Mouse (Mus musculus) brain, embryonic 14.5 days (tissue): Measurements from ENCODE around the gene Atp11c. TPM values are rescaled to one million over a fixed set of nuclear protein-coding genes. Genes with fewer than 3 reads are reported as not detected.
A peak's percentile ranks its signal among the peaks of the same experiment; 100 is the strongest.

Experiments used
- DNase-seq: peaks from one replicate; pipeline ENCODE4 v3.0.0-alpha.2; 2011; ENCODE audit warnings: low read depth
- CTCF ChIP-seq: fragments of 200-500 bp; IDR thresholded peaks from 2 replicates; pipeline ENCODE4 v1.5.1; 2012; ENCODE audit warnings: inconsistent platforms, mild to moderate bottlenecking, moderate library complexity, borderline replicate concordance; ENCODE audit not compliant: insufficient read depth, insufficient read length; ENCODE audit errors: extremely low read depth
- POLR2A ChIP-seq: fragments of 200-500 bp; IDR thresholded peaks from 2 replicates; pipeline ENCODE4 v1.6.1; 2012; ENCODE audit warnings: mild to moderate bottlenecking, inconsistent platforms, borderline replicate concordance; ENCODE audit not compliant: poor library complexity, insufficient read depth, insufficient read length, severe bottlenecking; ENCODE audit errors: extremely low read depth
- polyA plus RNA-seq: library from polyadenylated mRNA; depleted of rRNA; stranded (reverse); fragments of >200 nt; gene quantifications from 2 replicates; pipeline ENCODE4 v1.2.3, GENCODE M21; 2012

Gene Atp11c
- polyA plus RNA-seq, 1 experiment = 20.0 TPM

- TF ChIP-seq POLR2A (no peak), CTCF (no peak)
- no peak for DNase-seq
Measured at GRCm38 (mm10) chrX:60381711-60382110, 210.8 kb downstream of the Atp11c start.

GRCm38 (mm10) chrX:60380386-60380785, 212.1 kb downstream of the Atp11c start:
- no peak for DNase-seq
- TF ChIP-seq CTCF (no peak), POLR2A (no peak)

GRCm38 (mm10) chrX:60348741-60349140, 243.8 kb downstream of the Atp11c start:
- TF ChIP-seq CTCF (no peak), POLR2A (no peak)
- DNase-seq = no peak

GRCm38 (mm10) chrX:60345447-60345846, 247.1 kb downstream of the Atp11c start:
- no peak for TF ChIP-seq POLR2A
- no peak for TF ChIP-seq CTCF
- DNase-seq = no peak

GRCm38 (mm10) chrX:60344991-60345390, 247.5 kb downstream of the Atp11c start:
- TF ChIP-seq CTCF (no peak), POLR2A (no peak)
- no peak for DNase-seq

- no peak for DNase-seq
- TF ChIP-seq CTCF (no peak), POLR2A (no peak)
Measured at GRCm38 (mm10) chrX:60329735-60330134, 262.8 kb downstream of the Atp11c start.

GRCm38 (mm10) chrX:60321321-60321720, 271.2 kb downstream of the Atp11c start:
- TF ChIP-seq CTCF (no peak), POLR2A (no peak)
- DNase-seq = no peak

GRCm38 (mm10) chrX:60317661-60318060, 274.8 kb downstream of the Atp11c start:
- TF ChIP-seq POLR2A (no peak), CTCF (no peak)
- DNase-seq = no peak

GRCm38 (mm10) chrX:60292335-60292734, 300.2 kb downstream of the Atp11c start:
- no peak for TF ChIP-seq CTCF
- TF ChIP-seq POLR2A = no peak
- DNase-seq = no peak

GRCm38 (mm10) chrX:60255346-60255745, 337.2 kb downstream of the Atp11c start:
- DNase-seq = no peak
- TF ChIP-seq CTCF (no peak), POLR2A (no peak)

- TF ChIP-seq POLR2A (no peak), CTCF (no peak)
- no peak for DNase-seq
Measured at GRCm38 (mm10) chrX:60187726-60188125, 404.8 kb downstream of the Atp11c start.

- TF ChIP-seq POLR2A (no peak), CTCF (no peak)
- no peak for DNase-seq
Measured at GRCm38 (mm10) chrX:60182611-60183010, 409.9 kb downstream of the Atp11c start.

- TF ChIP-seq CTCF (no peak), POLR2A (no peak)
- DNase-seq = peak; percentile 42
Measured at GRCm38 (mm10) chrX:60178744-60179458, 413.6 kb downstream of the Atp11c start, which contains the start of gene Mcf2. Gene Mcf2, minus strand, starts transcription at chrX:60179089.
